Mouse (Mus musculus): ENCODE measurements around the gene Slc45a3.
A peak's percentile ranks its signal among the peaks of the same experiment; 100 is the strongest.

Gene Slc45a3

DNA sequence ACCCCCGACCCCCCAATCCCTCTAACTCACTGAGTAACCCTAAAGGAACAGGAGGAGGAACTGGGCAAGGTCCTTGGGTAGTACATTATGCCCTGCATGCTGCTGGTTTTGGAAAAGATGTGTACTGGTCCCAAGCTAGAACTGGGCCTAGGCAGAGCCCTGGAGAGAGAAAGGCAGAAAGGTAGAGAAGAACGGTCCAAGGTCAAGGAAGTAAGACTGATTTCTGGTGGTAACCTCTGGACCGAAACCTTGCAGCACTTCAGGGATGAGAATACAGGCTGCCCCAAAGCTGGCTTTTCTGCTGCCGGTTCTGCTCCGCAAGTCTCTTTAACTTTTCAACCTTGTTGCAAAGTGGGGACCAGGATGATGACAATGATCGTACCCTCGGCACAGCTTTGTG lies 1.8 kb downstream of the Slc45a3 start:
- DNase-seq (ENCODE audit: low spot score) = no peak

DNA sequence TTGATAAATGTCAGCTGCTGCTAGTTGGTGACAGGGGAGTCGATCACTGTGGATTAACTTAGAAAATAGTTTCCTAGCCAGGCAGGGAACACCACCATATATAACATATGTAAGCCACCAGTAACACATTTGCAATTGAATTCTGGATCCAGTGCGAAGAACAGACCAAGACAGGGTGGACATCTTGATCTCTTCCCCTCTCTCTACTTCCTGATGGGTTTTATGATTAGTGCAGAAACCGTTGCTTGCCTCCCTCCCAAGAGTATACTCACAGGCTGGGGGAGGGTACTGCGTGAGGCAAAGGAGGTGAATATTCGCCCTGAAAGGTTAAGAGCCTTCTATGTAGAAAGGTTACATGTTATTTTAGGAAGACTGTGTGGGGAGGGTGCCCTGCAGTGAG lies 3.1 kb downstream of the Slc45a3 start:
- DNase-seq (ENCODE audit: low spot score) = no peak

GRCm38 (mm10) chr1:131967336-131967735 lies 4.6 kb downstream of the Slc45a3 start:
- DNase-seq (ENCODE audit: low spot score) = no peak

GRCm38 (mm10) chr1:131968556-131968955 lies 5.8 kb downstream of the Slc45a3 start:
- no peak for DNase-seq (ENCODE audit: low spot score)

- no peak for DNase-seq (ENCODE audit: low spot score)
Measured at GRCm38 (mm10) chr1:131968983-131969382, 6.2 kb downstream of the Slc45a3 start.

- no peak for DNase-seq (ENCODE audit: low spot score)
Measured at GRCm38 (mm10) chr1:131969825-131970224, 7.1 kb downstream of the Slc45a3 start.

DNA sequence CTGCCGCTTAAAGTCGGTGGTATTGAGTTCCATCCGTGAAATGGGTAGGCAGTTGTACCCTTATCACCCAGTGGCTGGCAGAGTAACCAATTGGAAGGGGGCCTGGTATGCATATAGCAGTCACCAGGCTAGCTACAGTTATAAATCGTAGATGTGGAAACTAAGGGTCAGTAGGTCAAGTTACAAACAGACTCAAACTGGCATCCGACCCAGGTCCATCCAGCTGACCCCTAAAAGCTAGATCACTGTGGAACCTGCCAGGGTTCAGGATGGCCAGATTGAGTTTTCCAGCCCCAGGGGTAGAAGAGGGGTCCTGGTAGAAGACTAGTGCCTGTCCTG lies 7.5 kb downstream of the Slc45a3 start:
- DNase-seq (ENCODE audit: low spot score) = no peak

GRCm38 (mm10) chr1:131970661-131971520 lies 8.1 kb downstream of the Slc45a3 start:
- no peak for DNase-seq (ENCODE audit: low spot score)

GRCm38 (mm10) chr1:131971771-131972497 lies 9.2 kb downstream of the Slc45a3 start:
- DNase-seq (ENCODE audit: low spot score) = no peak

DNA sequence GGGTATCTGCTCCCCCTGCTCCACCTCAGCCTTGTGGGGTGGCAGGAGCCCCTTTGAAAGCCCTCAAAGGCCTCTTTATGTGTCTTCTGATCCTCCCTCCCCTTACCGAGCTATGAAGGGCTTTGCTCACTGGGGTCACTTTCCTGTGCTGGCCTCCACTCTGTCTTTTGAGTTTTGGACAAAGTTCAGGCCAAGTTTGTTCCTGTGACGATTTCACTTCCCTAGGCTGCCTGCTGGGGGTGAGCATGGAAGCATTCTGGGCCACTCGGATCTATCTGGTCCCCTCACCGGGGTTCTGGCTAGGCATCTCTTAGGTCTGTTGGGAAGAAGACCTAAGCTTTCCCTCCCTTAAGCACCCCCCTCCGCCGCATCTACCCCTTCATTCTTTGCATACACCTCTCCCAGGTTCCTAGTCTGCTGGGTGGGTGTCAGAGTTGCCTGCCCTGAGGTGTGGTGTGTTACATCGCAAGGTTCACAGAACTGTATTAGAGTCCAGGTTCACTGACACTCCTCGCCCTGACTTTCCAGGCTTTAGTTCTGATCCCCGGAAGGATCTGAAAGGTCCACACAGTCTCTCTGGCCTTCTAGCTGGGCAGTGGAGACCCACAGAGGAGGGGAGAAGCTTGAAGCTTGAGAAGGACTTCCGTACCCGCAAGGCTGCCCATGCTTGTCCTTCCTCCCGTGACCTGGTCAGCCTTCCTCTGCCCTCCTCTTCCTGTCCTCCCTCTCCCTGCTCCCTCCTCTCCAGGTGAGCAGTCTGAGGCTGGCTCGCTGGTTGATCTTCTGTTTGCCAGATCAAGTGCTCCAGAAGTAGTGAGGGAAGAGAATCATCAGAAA lies 9.9 kb downstream of the Slc45a3 start:
- DNase-seq (ENCODE audit: low spot score) = no peak

DNA sequence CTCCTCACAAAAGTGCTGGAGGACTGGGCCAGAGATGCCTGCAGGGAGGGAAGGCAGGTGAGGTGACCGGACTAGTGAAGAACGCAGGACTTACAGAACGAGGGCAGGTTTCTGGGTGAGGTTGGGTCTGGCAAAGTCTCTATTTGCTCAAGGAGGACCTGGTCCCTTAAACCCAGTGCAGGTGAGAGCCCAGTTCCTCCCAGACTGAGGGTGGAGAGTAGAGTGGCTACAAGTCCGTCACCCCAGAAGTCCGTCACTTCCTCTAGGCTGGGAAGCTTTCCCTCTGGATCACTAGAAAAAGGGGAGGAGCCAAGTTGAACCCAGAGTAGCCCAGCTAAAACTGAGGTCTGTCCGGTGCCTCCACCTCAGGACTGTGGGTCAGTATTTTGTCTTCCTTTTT lies 11.2 kb downstream of the Slc45a3 start:
- no peak for DNase-seq (ENCODE audit: low spot score)

- no peak for DNase-seq (ENCODE audit: low spot score)
Measured at GRCm38 (mm10) chr1:131976886-131977285, 14.1 kb downstream of the Slc45a3 start.

- peak; percentile 78 for DNase-seq (ENCODE audit: low spot score)
Measured at GRCm38 (mm10) chr1:131980471-131980870, 17.7 kb downstream of the Slc45a3 start.

- no peak for DNase-seq (ENCODE audit: low spot score)
Measured at GRCm38 (mm10) chr1:131981378-131982013, 18.7 kb downstream of the Slc45a3 start.

- DNase-seq (ENCODE audit: low spot score) = no peak
Measured at GRCm38 (mm10) chr1:131982907-131983306, 20.1 kb downstream of the Slc45a3 start.

GRCm38 (mm10) chr1:131983806-131984205 lies 21.0 kb downstream of the Slc45a3 start:
- no peak for DNase-seq (ENCODE audit: low spot score)

DNA sequence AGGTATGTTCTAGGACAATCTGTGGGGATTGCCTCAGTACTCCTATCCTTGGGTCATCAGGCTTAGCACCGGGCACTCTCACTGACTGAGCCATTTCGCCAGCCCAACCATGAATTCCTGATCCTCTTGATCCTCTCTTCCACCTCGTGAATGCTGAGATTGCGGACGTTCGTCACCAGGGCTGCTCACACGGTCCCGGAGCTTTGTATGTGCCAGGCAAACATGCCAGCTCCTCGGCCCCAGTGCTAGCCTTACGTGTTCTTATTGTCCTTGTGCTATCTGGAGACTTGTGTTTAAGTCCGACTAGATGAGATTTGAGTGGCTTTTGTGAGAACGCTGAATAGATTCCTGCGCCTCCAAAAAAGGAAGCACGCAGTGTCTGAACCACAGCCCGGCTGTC lies 24.7 kb downstream of the Slc45a3 start:
- DNase-seq (ENCODE audit: low spot score) = no peak

DNA sequence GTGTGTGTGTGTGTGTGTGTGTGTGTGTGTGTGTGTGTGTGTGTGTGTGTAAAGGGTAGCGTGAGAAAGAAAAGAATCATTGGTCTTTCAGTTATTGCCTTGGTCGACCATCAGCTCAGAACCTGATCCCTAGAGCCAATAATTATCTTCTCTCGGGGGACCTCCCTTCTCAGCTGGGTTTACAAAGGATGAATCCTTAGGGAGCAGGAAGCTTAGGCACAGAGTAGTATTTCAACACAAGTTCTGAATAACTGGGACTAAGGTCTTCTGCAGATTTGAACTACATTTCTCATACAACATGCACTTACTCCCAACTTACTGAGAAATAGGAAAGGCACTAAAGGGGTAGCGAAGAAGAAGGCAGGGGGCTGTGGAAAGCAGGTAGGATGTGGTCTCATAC lies 26.7 kb downstream of the Slc45a3 start:
- DNase-seq (ENCODE audit: low spot score) = no peak

DNA sequence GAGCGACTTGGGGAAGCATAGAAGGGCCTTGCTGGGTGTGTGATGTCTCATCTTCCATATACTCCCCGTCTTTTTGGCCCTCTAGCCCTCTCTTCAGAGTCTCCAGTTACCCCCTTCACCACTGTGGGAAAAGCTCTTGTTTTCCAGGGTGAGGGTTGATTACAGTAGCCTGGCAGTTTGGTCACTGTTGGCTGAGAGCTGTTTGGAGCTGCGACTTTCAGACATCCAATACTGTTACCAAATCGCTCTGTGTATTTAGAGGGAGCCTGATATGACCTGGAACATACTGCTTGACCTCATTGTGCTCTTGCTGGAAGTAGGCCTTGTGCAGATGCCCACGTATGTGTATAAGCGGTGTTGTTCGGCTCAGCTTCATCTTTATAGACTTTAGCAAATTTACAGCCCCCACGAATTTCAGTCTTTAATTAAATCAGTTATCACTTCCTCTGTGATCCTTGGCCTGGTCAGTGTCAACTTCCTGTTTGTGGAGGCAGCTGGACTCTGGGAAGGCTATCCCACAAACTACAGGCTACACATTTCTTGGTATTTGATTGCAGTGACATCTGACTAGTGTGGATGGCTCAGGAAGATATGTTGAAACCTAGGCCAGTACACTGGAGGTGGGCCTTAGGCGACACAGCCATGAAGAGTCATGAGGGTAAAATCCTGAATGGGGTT lies 27.5 kb downstream of the Slc45a3 start:
- no peak for DNase-seq (ENCODE audit: low spot score)

DNA sequence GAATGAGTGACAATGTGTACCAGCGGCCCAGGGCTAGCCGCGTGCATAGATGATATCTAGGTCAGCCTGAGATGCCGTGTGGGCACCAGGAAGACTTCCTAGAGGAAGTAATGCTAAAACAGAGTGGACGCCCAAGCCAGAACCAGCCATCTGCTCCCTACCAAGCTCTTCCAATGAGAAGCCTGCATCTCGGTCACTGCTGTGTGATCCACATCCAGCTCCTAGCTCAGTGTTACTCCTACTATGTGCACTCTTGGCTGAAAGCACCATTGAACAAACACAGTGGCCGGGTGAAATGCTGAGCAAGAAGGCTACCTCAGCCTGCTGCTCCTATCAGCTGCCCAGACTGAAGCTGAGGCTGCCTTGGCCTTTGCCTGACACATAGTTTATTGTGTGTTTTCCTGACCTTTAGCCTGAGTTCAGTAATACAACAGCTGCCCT lies 29.8 kb downstream of the Slc45a3 start:
- no peak for DNase-seq (ENCODE audit: low spot score)
